Mouse (Mus musculus) adipose tissue, adult 10 weeks (tissue): ENCODE data around the gene Zfp451. TPM values are rescaled to one million over a fixed set of nuclear protein-coding genes. Genes with fewer than 3 reads are reported as not detected.

Experiments
- polyA plus RNA-seq: library from polyadenylated mRNA; stranded (reverse); fragments of 350-450 nt; fragmentation: Illumina TruSeq; extraction: RNeasy Lipid Tissue Mini Kit (QIAGEN cat#74804); gene quantifications from one replicate; pipeline ENCODE4 v1.2.3, GENCODE M21; 2014; ENCODE audit warnings: low read depth, low replicate concordance

The Zfp451 gene
- polyA plus RNA-seq, result 12.8 TPM

DNA sequence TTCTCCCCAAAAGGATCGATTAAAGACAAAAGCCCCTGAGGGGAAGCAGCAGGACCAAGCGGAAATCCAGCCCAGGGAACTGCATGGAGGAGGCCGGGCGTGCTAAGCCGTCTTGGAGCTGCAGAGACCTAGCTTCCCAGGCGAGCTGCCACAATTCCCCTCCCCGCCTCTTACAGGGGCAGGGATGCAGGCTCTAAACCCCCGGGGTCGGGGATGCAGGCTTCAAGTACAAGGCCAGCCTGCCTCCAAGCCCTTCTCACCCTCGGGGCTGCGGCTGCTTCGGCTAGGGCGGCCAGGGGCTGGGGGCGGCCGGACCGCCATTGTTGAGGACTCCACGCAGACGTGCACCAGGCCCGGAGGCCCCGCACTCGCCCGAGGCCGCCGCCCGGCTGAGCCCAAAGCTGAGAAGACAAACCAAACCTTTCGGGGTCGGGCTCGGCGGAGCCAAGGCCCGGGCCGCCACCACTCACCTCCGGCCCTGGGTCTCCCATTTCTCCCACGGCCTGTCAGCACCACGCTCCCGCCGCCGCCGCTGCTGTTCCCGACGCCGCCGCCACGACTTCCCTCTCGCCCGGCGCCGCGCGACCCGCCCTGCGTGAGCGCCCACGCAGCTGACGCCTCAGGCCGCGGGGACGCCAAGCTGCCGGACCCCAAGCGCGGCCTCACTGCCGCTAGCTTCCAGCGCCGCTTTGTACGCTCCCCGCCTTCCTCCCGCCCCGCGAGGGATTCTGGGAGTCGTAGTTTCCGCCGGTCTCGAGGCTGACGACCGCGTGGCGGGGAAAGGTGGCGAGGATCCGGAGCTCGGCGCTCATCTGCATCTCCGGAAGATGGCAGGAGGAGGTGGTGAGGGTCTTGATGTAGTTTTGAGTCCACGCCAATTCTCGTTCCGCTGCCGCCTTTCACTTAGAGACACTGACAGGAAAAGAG is at the start of gene Zfp451:
Zfp451 (minus strand) TSS at position 728 of the 927 bp plus-strand sequence.

DNA sequence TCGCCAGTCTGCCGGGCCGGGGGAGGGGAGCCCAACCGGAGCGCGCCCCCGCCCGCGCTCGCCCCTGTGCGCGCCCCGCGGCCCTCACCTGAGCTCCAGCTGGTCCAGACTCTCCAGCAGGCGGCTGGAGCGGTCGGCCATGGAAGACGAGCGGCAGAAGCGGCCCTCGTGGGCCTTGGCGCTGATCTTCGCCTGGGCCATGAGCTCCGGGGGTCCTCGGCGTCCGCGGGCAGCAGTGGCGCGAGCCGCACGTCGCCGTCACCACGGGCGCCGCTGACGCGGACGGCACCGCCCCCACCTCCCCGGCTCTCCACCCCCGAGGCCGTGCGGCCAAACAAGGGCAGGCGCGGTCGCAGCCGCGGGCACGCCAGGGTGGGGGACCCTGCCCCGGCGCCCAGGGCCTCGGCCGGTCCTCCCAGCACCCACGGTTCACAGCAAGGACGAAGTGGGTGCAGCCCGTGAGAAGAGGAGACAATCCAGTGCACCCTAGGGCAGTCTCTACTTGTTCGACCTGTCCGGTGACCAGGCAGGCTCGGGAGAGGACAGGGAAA is 56.8 kb downstream of the Zfp451 start, which contains the start of gene Bag2:
Bag2 (minus strand) TSS at position 305 of the 551 bp plus-strand sequence.

DNA sequence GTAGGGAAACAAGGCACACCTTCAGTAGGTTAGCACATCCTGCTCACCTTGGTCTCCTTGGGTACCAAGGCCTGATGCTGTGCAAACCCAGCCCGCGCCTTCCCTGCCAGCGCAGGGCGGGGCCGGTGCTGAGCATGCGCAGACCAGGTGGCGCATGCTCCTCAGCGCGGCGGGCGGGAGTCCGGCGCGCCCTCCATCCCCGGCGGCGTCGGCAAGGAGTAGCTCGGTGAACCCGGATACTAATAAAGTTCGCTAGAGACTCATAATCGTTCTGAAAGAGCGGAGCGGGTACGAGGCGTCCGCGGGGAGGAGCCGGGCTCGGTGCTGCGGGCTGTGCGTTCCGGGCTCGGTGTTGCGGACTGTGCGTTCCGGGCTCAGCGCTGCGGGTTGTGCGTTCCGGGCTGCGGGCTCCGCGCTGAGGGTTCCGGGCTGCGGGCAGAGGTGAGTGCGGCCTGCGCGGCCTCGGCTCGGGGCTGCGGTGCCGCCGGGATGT is 94.6 kb downstream of the Zfp451 start, which contains the start of gene Rab23:
Rab23 (plus strand) TSS at position 155 of the 493 bp plus-strand sequence.

Other genes with a start within 250 kb of the Zfp451 start
- 5.2 TPM for gene Prim2, start 144.8 kb downstream of the Zfp451 start, polyA plus RNA-seq
- 9.0 TPM for gene Rab23, start 94.7 kb downstream of the Zfp451 start, polyA plus RNA-seq
- gene Bag2, start 56.8 kb downstream of the Zfp451 start, polyA plus RNA-seq, result 28.3 TPM
- gene Bend6, start 93.2 kb upstream of the Zfp451 start, polyA plus RNA-seq, result 0.69 TPM
- 69.0 TPM for gene Dst, start 93.6 kb upstream of the Zfp451 start, polyA plus RNA-seq